Comparison of ENCODE assay signal across 8 mouse cellular contexts in genomic region chr17:33782067-33782466, GRCm38 (mm10). TPM values are rescaled to one million over a fixed set of nuclear protein-coding genes. Genes with fewer than 3 reads are reported as not detected.
DNase-seq lines count a peak whose midpoint lies in the region; ATAC-seq and TF ChIP-seq lines count a peak whose summit lies in the region.

No protein-coding gene starts in this region.

- no peaks in the 10 kb centered on the region for H3K27me3 ChIP-seq in thymus, adult 2 months (ENCODE audit: control insufficient read depth, insufficient read depth, low read length)
- peaks cover 10% of the 10 kb centered on the region; the same call in 1 of the 2 replicates for H3K27me3 ChIP-seq in forebrain, embryonic 13.5 days
- no peaks in the 10 kb centered on the region for H3K27me3 ChIP-seq in limb, embryonic 14.5 days (ENCODE audit: control insufficient read depth, insufficient read depth, low read length)

- ATAC-seq in forebrain, embryonic 13.5 days, result no peak
- ATAC-seq in limb, embryonic 14.5 days (ENCODE audit: low FRiP score, low read depth), result no peak

- no peak for DNase-seq in thymus, adult 2 months
- DNase-seq in thymus, postnatal 14 days, result no peak
- DNase-seq in limb, embryonic 14.5 days (ENCODE audit: low spot score), result no peak
- no peak for DNase-seq in cerebellum, adult 9-11 months
- DNase-seq in layer of hippocampus, adult 8-10 months (ENCODE audit: low spot score in 2 of 2), result no peak
- DNase-seq in ovary, postnatal 36 days (ENCODE audit: low spot score), result no peak
- DNase-seq in thymus, postnatal 4 days, result no peak

- peak overlapping the region; percentile 85 for H3K4me2 ChIP-seq in forebrain, embryonic 13.5 days
- H3K4me2 ChIP-seq in limb, embryonic 14.5 days (replicated peaks; ENCODE audit: low read depth, low read length, severe bottlenecking), result peak overlapping the region; percentile 80

- H3K9ac ChIP-seq in forebrain, embryonic 13.5 days, result no peak overlapping the region
- H3K9ac ChIP-seq in limb, embryonic 14.5 days (ENCODE audit: low read depth, low read length, severe bottlenecking), result peak overlapping the region; percentile 63

- TF ChIP-seq POLR2A in thymus, adult 2 months (IDR thresholded peaks at IDR 0.05; ENCODE audit: control insufficient read depth, extremely low read depth, insufficient read depth, low read length, poor library complexity), result no peak
- no peak for TF ChIP-seq POLR2A in limb, embryonic 14.5 days (IDR thresholded peaks at IDR 0.05; ENCODE audit: borderline replicate concordance, extremely low read depth, insufficient read depth, insufficient read length)

- no peaks in the 10 kb centered on the region for H3K36me3 ChIP-seq in thymus, adult 2 months (ENCODE audit: control insufficient read depth, insufficient read depth, low read length)
- no peaks in the 10 kb centered on the region for H3K36me3 ChIP-seq in forebrain, embryonic 13.5 days (ENCODE audit: poor library complexity, severe bottlenecking)
- peaks cover 15% of the 10 kb centered on the region for H3K36me3 ChIP-seq in limb, embryonic 14.5 days (ENCODE audit: control insufficient read depth, insufficient read depth, low read length)

- WGBS in thymus, adult 2 months, result 27% methylated on average over 4 of the region's 4 CpGs
- 56% methylated on average over 4 of the region's 4 CpGs for WGBS in forebrain, embryonic 13.5 days
- 34% methylated on average over 4 of the region's 4 CpGs for WGBS in limb, embryonic 14.5 days

- H3K9me3 ChIP-seq in forebrain, embryonic 13.5 days (replicated peaks), result no peaks in the 10 kb centered on the region
- no peaks in the 10 kb centered on the region for H3K9me3 ChIP-seq in limb, embryonic 14.5 days (ENCODE audit: control insufficient read depth, low read length)

- H3K4me1 ChIP-seq in thymus, adult 2 months (replicated peaks; ENCODE audit: control insufficient read depth, insufficient read depth, low read length), result peaks cover 24% of the 10 kb centered on the region
- H3K4me1 ChIP-seq in forebrain, embryonic 13.5 days, result peaks cover 35% of the 10 kb centered on the region
- peaks cover 47% of the 10 kb centered on the region for H3K4me1 ChIP-seq in limb, embryonic 14.5 days (ENCODE audit: control insufficient read depth, insufficient read depth, low read length)

- peak overlapping the region; percentile 47; the same call in 1 of the 2 replicates for H3K4me3 ChIP-seq in thymus, adult 2 months (ENCODE audit: control insufficient read depth, insufficient read depth, low read length)
- H3K4me3 ChIP-seq in forebrain, embryonic 13.5 days, result peak overlapping the region; percentile 46; the same call in 1 of the 2 replicates
- H3K4me3 ChIP-seq in limb, embryonic 14.5 days (replicated peaks; ENCODE audit: low read length), result peak overlapping the region; percentile 51

- no peak for TF ChIP-seq CTCF in thymus, adult 2 months (IDR thresholded peaks at IDR 0.05; ENCODE audit: borderline replicate concordance, control insufficient read depth, extremely low read depth, insufficient read depth, low read length, poor library complexity)

- no peak overlapping the region for H3K27ac ChIP-seq in thymus, adult 2 months (ENCODE audit: control insufficient read depth, insufficient read depth, low read length)
- H3K27ac ChIP-seq in forebrain, embryonic 13.5 days, result no peak overlapping the region
- H3K27ac ChIP-seq in limb, embryonic 14.5 days (replicated peaks; ENCODE audit: low read depth, low read length), result peak overlapping the region; percentile 90

RNA-seq across cellular contexts. Expression of gene Angptl4, which starts 0.4 kb away (rescaled TPM):
- 23.0 TPM in 2 replicates for polyA plus RNA-seq in thymus, adult 2 months (2012; rRNA removed)
- polyA plus RNA-seq in forebrain, embryonic 13.5 days (2015; fragmentation: Nextera tagmentation; extraction: Ambion mirVana), result 8.6 and 10.0 TPM in 2 replicates
- 29.7 and 32.6 TPM in 2 replicates for polyA plus RNA-seq in limb, embryonic 14.5 days (2012; rRNA removed)
- 44.2 and 61.1 TPM in 2 replicates for polyA plus RNA-seq in limb, embryonic 14.5 days (2014; fragmentation: Nextera tagmentation; extraction: Ambion mirVana)
- total RNA-seq in layer of hippocampus, adult 8-10 months (2022), result 1 to 10 TPM; 1.7 to 3.0 (median 2.2) TPM

RNA-seq across cellular contexts. Expression of gene Rab11b, which starts 21.7 kb away (rescaled TPM):
- polyA plus RNA-seq in thymus, adult 2 months (2012; rRNA removed), result 464 and 542 TPM in 2 replicates
- polyA plus RNA-seq in forebrain, embryonic 13.5 days (2015; fragmentation: Nextera tagmentation; extraction: Ambion mirVana), result 433 and 441 TPM in 2 replicates
- polyA plus RNA-seq in limb, embryonic 14.5 days (2012; rRNA removed), result 312 and 394 TPM in 2 replicates
- polyA plus RNA-seq in limb, embryonic 14.5 days (2014; fragmentation: Nextera tagmentation; extraction: Ambion mirVana), result 192 and 221 TPM in 2 replicates
- total RNA-seq in layer of hippocampus, adult 8-10 months (2022), result 100 to 1,000 TPM; 272 to 320 (median 292) TPM

RNA-seq across cellular contexts. Expression of gene Kank3, which starts 28.3 kb away (rescaled TPM):
- polyA plus RNA-seq in thymus, adult 2 months (2012; rRNA removed), result 19.9 and 29.3 TPM in 2 replicates
- 27.3 and 29.0 TPM in 2 replicates for polyA plus RNA-seq in forebrain, embryonic 13.5 days (2015; fragmentation: Nextera tagmentation; extraction: Ambion mirVana)
- polyA plus RNA-seq in limb, embryonic 14.5 days (2012; rRNA removed), result 45.3 and 52.3 TPM in 2 replicates
- 31.1 and 32.1 TPM in 2 replicates for polyA plus RNA-seq in limb, embryonic 14.5 days (2014; fragmentation: Nextera tagmentation; extraction: Ambion mirVana)
- total RNA-seq in layer of hippocampus, adult 8-10 months (2022), result 10 to 100 TPM; 26.9 to 41.2 (median 31.4) TPM

RNA-seq across cellular contexts. Expression of gene Rps28, which starts 42.3 kb away (rescaled TPM):
- 678 and 707 TPM in 2 replicates for polyA plus RNA-seq in thymus, adult 2 months (2012; rRNA removed)
- 779 and 868 TPM in 2 replicates for polyA plus RNA-seq in forebrain, embryonic 13.5 days (2015; fragmentation: Nextera tagmentation; extraction: Ambion mirVana)
- 1,470 and 1,488 TPM in 2 replicates for polyA plus RNA-seq in limb, embryonic 14.5 days (2012; rRNA removed)
- 1,253 and 1,319 TPM in 2 replicates for polyA plus RNA-seq in limb, embryonic 14.5 days (2014; fragmentation: Nextera tagmentation; extraction: Ambion mirVana)
- total RNA-seq in layer of hippocampus, adult 8-10 months (2022), result 100 to 1,000 TPM; 686 to 890 (median 782) TPM

RNA-seq across cellular contexts. Expression of gene Ndufa7, which starts 42.3 kb away (rescaled TPM):
- 305 and 382 TPM in 2 replicates for polyA plus RNA-seq in thymus, adult 2 months (2012; rRNA removed)
- 473 and 507 TPM in 2 replicates for polyA plus RNA-seq in forebrain, embryonic 13.5 days (2015; fragmentation: Nextera tagmentation; extraction: Ambion mirVana)
- polyA plus RNA-seq in limb, embryonic 14.5 days (2012; rRNA removed), result 302 and 363 TPM in 2 replicates
- polyA plus RNA-seq in limb, embryonic 14.5 days (2014; fragmentation: Nextera tagmentation; extraction: Ambion mirVana), result 505 and 530 TPM in 2 replicates
- total RNA-seq in layer of hippocampus, adult 8-10 months (2022), result 100 to 1,000 TPM; 196 to 215 (median 203) TPM
